Mouse (Mus musculus): Measurements from ENCODE around the gene 9130409I23Rik.

GRCm38 (mm10) chr1:181063991-181064390, 13.0 kb downstream of the 9130409I23Rik start:
- no peak for TF ChIP-seq CTCF (IDR thresholded peaks at IDR 0.05; ENCODE audit: insufficient read depth, low read depth, low read length)
- TF ChIP-seq POLR2A (IDR thresholded peaks at IDR 0.05; ENCODE audit: insufficient read depth, low read depth, low read length): no peak
